In the genomic region with DNA sequence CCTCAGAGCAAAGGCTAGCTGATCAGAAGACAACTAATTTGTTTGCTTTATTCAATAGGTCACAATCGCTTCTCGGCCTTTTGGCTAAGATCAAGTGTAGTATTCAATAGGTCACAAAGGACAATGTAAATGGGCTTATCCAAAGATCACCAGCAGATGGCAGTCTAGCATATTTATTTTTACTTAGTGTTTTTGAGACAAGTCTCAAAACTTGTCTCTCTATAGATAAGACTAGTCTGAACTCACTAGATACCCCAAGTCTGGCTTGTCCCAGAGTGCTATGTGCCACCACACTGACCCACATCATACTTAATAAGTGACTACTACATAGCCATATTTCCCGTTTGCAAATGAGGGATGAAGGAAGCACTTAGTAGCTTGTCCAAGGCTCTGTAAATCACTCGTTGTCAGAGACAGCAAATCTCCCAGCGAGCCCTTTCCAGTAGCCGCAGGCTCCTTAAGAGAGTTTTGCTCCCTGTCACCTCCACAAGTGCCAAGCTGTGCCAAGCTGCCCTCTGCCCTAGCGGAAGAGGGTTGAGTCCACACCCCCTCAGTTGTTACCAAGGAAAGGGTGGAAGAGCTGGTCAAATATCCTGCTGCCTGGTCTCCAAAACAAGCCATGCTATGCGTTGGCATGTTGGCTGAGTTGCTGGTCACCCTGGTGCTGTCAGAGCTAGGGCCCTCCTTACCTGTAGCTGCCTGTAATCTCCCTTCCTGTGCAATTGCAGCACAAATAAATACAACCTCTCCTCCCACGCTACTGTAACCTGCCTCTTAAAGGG, we compare ENCODE assay signal across 8 mouse cellular contexts. TPM values are rescaled to one million over a fixed set of nuclear protein-coding genes. Genes with fewer than 3 reads are reported as not detected.
A peak's percentile ranks its signal among the peaks of the same experiment; 100 is the strongest.
DNase-seq lines count a peak whose midpoint lies in the region; ATAC-seq and TF ChIP-seq lines count a peak whose summit lies in the region.

No protein-coding gene starts in this region.

- no peak overlapping the region for H3K4me2 ChIP-seq in forebrain, postnatal 0 days (ENCODE audit: low read depth)
- H3K4me2 ChIP-seq in stomach, embryonic 16.5 days (ENCODE audit: low read depth, low read length): no peak overlapping the region

- no peaks in the 10 kb centered on the region for H3K27me3 ChIP-seq in forebrain, postnatal 0 days (ENCODE audit: insufficient read depth, low read length)
- no peaks in the 10 kb centered on the region for H3K27me3 ChIP-seq in stomach, embryonic 16.5 days (ENCODE audit: control insufficient read depth, insufficient read depth, low read length)

- peak; percentile 50; the same call in 1 of the 2 replicates for ATAC-seq in forebrain, postnatal 0 days
- ATAC-seq in stomach, embryonic 16.5 days (ENCODE audit: insufficient read depth, low FRiP score): no peak

- whole genome bisulfite sequencing in forebrain, postnatal 0 days: 31% methylated on average over 9 of the region's 9 CpGs
- 24% methylated on average over 9 of the region's 9 CpGs for WGBS in stomach, embryonic 16.5 days

- TF ChIP-seq CTCF in forebrain, postnatal 0 days (IDR thresholded peaks at IDR 0.05; ENCODE audit: low read depth): peak; percentile 66

- H3K4me1 ChIP-seq in brown adipose tissue, adult 24 weeks (ENCODE audit: control insufficient read depth, insufficient read depth, insufficient read length, low read length): peaks cover 7% of the 10 kb centered on the region; the same call in 1 of the 2 replicates
- H3K4me1 ChIP-seq in forebrain, postnatal 0 days (ENCODE audit: insufficient read depth): no peaks in the 10 kb centered on the region
- H3K4me1 ChIP-seq in stomach, embryonic 16.5 days (ENCODE audit: control insufficient read depth, insufficient read depth, low read length): peaks cover 14% of the 10 kb centered on the region

- H3K9ac ChIP-seq in forebrain, postnatal 0 days: no peak overlapping the region
- peak overlapping the region; percentile 37; the same call in 1 of the 2 replicates for H3K9ac ChIP-seq in stomach, embryonic 16.5 days (ENCODE audit: low read length)

- peak overlapping the region; percentile 18 for H3K27ac ChIP-seq in brown adipose tissue, adult 24 weeks (replicated peaks; ENCODE audit: low read depth, low read length)
- H3K27ac ChIP-seq in forebrain, postnatal 0 days (ENCODE audit: low read depth, low read length): no peak overlapping the region
- no peak overlapping the region for H3K27ac ChIP-seq in stomach, embryonic 16.5 days (ENCODE audit: low read length)

- peaks cover 18% of the 10 kb centered on the region for H3K36me3 ChIP-seq in forebrain, postnatal 0 days (ENCODE audit: insufficient read depth)
- peaks cover 7% of the 10 kb centered on the region; the same call in 1 of the 2 replicates for H3K36me3 ChIP-seq in stomach, embryonic 16.5 days (ENCODE audit: control insufficient read depth, insufficient read depth, low read length)

- DNase-seq in cerebellum, adult 18-20 months: peak; percentile 24 to 59
- DNase-seq in cerebellum, adult 9-11 months: no peak
- peak; percentile 87 for DNase-seq in 416B (ENCODE audit: low read depth)
- DNase-seq in forebrain, postnatal 0 days: peak; percentile 85
- DNase-seq in kidney, adult 9 months: peak; percentile 81
- DNase-seq in lung, postnatal 25 days (ENCODE audit: low spot score): peak; percentile 88

- peak overlapping the region; percentile 60 for H3K4me3 ChIP-seq in brown adipose tissue, adult 24 weeks (ENCODE audit: insufficient read depth, low read depth, low read length)
- H3K4me3 ChIP-seq in forebrain, postnatal 0 days (ENCODE audit: low read depth, low read length): no peak overlapping the region
- no peak overlapping the region for H3K4me3 ChIP-seq in stomach, embryonic 16.5 days (replicated peaks; ENCODE audit: low read length)

- H3K9me3 ChIP-seq in forebrain, postnatal 0 days (ENCODE audit: low read length): no peaks in the 10 kb centered on the region
- H3K9me3 ChIP-seq in stomach, embryonic 16.5 days (replicated peaks; ENCODE audit: control insufficient read depth, low read length): no peaks in the 10 kb centered on the region

RNA-seq across cellular contexts. Expression of a gene that starts 13.6 kb away (rescaled TPM):
- polyA plus RNA-seq in brown adipose tissue, adult 24 weeks (2012; ENCODE audit: insufficient read depth, insufficient read length, missing spikeins): 13.7 and 23.6 TPM in 2 replicates
- 78.8 and 82.2 TPM in 2 replicates for total RNA-seq in forebrain, postnatal 0 days (2014; rRNA removed)
- 37.1 and 66.7 TPM in 2 replicates for polyA plus RNA-seq in forebrain, postnatal 0 days (2015; fragmentation: Nextera tagmentation; extraction: Ambion mirVana)
- 75.4 and 81.3 TPM in 2 replicates for polyA plus RNA-seq in stomach, embryonic 16.5 days (2015; fragmentation: Nextera tagmentation; extraction: Ambion mirVana)

RNA-seq across cellular contexts. Expression of a gene that starts 16.5 kb away (rescaled TPM):
- 84.2 and 89.0 TPM in 2 replicates for polyA plus RNA-seq in brown adipose tissue, adult 24 weeks (2012; ENCODE audit: insufficient read depth, insufficient read length, missing spikeins)
- 170 and 254 TPM in 2 replicates for total RNA-seq in forebrain, postnatal 0 days (2014; rRNA removed)
- 204 and 233 TPM in 2 replicates for polyA plus RNA-seq in forebrain, postnatal 0 days (2015; fragmentation: Nextera tagmentation; extraction: Ambion mirVana)
- polyA plus RNA-seq in stomach, embryonic 16.5 days (2015; fragmentation: Nextera tagmentation; extraction: Ambion mirVana): 307 and 360 TPM in 2 replicates

RNA-seq across cellular contexts. Expression of a gene that starts 38.6 kb away (rescaled TPM):
- polyA plus RNA-seq in brown adipose tissue, adult 24 weeks (2012; ENCODE audit: insufficient read depth, insufficient read length, missing spikeins): 36.6 and 42.2 TPM in 2 replicates
- total RNA-seq in forebrain, postnatal 0 days (2014; rRNA removed): 102 and 116 TPM in 2 replicates
- polyA plus RNA-seq in forebrain, postnatal 0 days (2015; fragmentation: Nextera tagmentation; extraction: Ambion mirVana): 29.3 and 30.8 TPM in 2 replicates
- 33.3 and 34.0 TPM in 2 replicates for polyA plus RNA-seq in stomach, embryonic 16.5 days (2015; fragmentation: Nextera tagmentation; extraction: Ambion mirVana)

RNA-seq across cellular contexts. Expression of a gene that starts 39.3 kb away (rescaled TPM):
- 209 and 224 TPM in 2 replicates for polyA plus RNA-seq in brown adipose tissue, adult 24 weeks (2012; ENCODE audit: insufficient read depth, insufficient read length, missing spikeins)
- 52.2 and 55.5 TPM in 2 replicates for total RNA-seq in forebrain, postnatal 0 days (2014; rRNA removed)
- polyA plus RNA-seq in forebrain, postnatal 0 days (2015; fragmentation: Nextera tagmentation; extraction: Ambion mirVana): 186 and 202 TPM in 2 replicates
- 188 and 190 TPM in 2 replicates for polyA plus RNA-seq in stomach, embryonic 16.5 days (2015; fragmentation: Nextera tagmentation; extraction: Ambion mirVana)

RNA-seq across cellular contexts. Expression of a gene that starts 44.0 kb away (rescaled TPM):
- polyA plus RNA-seq in brown adipose tissue, adult 24 weeks (2012; ENCODE audit: insufficient read depth, insufficient read length, missing spikeins): not detected in 2 replicates
- not detected in 2 replicates for total RNA-seq in forebrain, postnatal 0 days (2014; rRNA removed)
- polyA plus RNA-seq in forebrain, postnatal 0 days (2015; fragmentation: Nextera tagmentation; extraction: Ambion mirVana): 0.33 TPM in 1 of 2 replicates, not detected in the other
- 144 and 197 TPM in 2 replicates for polyA plus RNA-seq in stomach, embryonic 16.5 days (2015; fragmentation: Nextera tagmentation; extraction: Ambion mirVana)
